Mouse (Mus musculus) kidney, embryonic 15.5 days (tissue): ENCODE measurements around the gene Clpb. TPM values are rescaled to one million over a fixed set of nuclear protein-coding genes. Genes with fewer than 3 reads are reported as not detected.

ENCODE experiments used
- ATAC-seq: fragments of 200-750 bp; cut with Nextera tagmentation; replicated peaks from 2 replicates; pipeline ENCODE4 v1.8.0; 2017; ENCODE audit warnings: moderate TSS enrichment; ENCODE audit not compliant: low FRiP score
- H3K27ac ChIP-seq: fragments of 300-500 bp; sonication (generic); 2 replicates; pipeline ENCODE4 v1.5.1; 2015; ENCODE audit warnings: mild to moderate bottlenecking, inconsistent platforms
- H3K27me3 ChIP-seq: fragments of 300-500 bp; sonication (generic); 2 replicates; pipeline ENCODE4 v1.6.1; 2015; ENCODE audit warnings: inconsistent platforms
- H3K36me3 ChIP-seq: fragments of 300-500 bp; sonication (generic); 2 replicates; pipeline ENCODE4 v1.6.1; 2015; ENCODE audit warnings: inconsistent platforms
- H3K4me1 ChIP-seq: fragments of 300-500 bp; sonication (generic); 2 replicates; pipeline ENCODE4 v1.6.1; 2015; ENCODE audit warnings: inconsistent platforms
- H3K4me2 ChIP-seq: fragments of 300-500 bp; sonication (generic); 2 replicates; pipeline ENCODE4 v1.6.1; 2015; ENCODE audit warnings: moderate library complexity, mild to moderate bottlenecking, inconsistent platforms
- H3K4me3 ChIP-seq: fragments of 300-500 bp; sonication (generic); replicated peaks from 2 replicates; pipeline ENCODE4 v1.5.1; 2015; ENCODE audit warnings: mild to moderate bottlenecking, inconsistent platforms
- H3K9ac ChIP-seq: fragments of 300-500 bp; sonication (generic); 2 replicates; pipeline ENCODE4 v1.6.1; 2015; ENCODE audit warnings: mild to moderate bottlenecking, inconsistent platforms
- H3K9me3 ChIP-seq: fragments of 300-500 bp; sonication (generic); replicated peaks from 2 replicates; pipeline ENCODE4 v1.6.1; 2016; ENCODE audit warnings: inconsistent platforms
- WGBS: fragments of 180-500 bp; shearing (Covaris S2); methylation state at CpG from one replicate; pipeline ENCODE4 v1.1.7; 2015; ENCODE audit warnings: mixed read lengths; 5-methylcytosine and 5-hydroxymethylcytosine counted together
- polyA plus RNA-seq: library from polyadenylated mRNA; unstranded; fragments of >200 nt; fragmentation: Nextera tagmentation; extraction: Ambion mirVana; gene quantifications from 2 replicates; pipeline ENCODE4 v1.2.1, GENCODE M21; 2015

Gene Clpb
- polyA plus RNA-seq, 1 experiment from 2014 or later = 64.7 TPM

DNA sequence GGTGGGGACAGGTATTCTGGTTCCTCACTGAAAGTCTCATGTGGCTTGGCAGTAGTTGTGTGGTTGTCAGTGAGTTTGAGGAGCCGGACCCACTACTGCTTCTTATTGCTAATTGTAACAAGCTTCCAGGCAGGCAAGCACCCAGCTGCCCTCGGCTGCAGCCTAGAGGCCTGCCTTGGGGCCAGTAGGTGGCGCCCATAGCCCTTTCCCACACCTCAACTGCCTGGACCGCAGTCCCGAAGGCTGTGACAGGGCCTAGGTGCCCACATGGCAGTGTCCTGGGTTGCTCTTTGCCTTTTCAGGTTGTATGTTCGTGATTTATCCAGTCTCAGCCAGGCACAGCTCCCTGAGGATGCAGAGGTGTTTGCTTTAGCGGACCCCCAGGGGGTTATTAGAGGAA, 16.2 kb downstream of the Clpb start:
- H3K36me3 ChIP-seq = no peaks in the 10 kb centered on the region
- 18% methylated on average over 7 of the region's 7 CpGs for WGBS
- peaks cover 40% of the 10 kb centered on the region for H3K4me1 ChIP-seq
- no peak overlapping the region for H3K27ac ChIP-seq
- H3K27me3 ChIP-seq = no peaks in the 10 kb centered on the region
- H3K4me3 ChIP-seq = no peak overlapping the region
- H3K9ac ChIP-seq = no peak overlapping the region
- peak; percentile 87 for ATAC-seq
- H3K4me2 ChIP-seq = no peak overlapping the region
- no peaks in the 10 kb centered on the region for H3K9me3 ChIP-seq

DNA sequence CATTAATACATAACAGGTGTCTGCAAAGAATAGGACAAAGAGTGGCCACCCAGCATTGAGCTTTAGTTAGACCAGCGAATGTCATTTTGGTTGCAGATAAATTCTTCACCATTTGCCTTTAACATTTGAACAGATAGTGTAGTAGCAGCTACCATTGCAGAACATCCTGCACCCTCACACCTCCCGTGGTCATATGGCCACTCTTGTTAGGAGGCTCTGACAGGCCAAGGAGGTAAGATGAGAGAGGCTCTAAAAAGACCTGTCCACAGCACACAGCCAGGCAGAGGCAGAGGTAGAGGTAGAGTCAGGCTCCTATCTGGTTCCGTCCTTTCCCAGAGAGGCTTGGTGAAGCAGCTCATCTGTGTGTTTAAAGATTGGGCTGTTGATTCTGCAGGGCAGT, 17.5 kb downstream of the Clpb start:
- Histone ChIP-seq H3K27ac (peak overlapping the region; percentile 76), H3K9ac (no peak overlapping the region), H3K4me3 (no peak overlapping the region), H3K4me2 (no peak overlapping the region), H3K4me1 (peaks cover 37% of the 10 kb centered on the region), H3K9me3 (no peaks in the 10 kb centered on the region), H3K27me3 (no peaks in the 10 kb centered on the region), H3K36me3 (no peaks in the 10 kb centered on the region)
- no peak for ATAC-seq
- 67% methylated on average over 3 of the region's 3 CpGs for WGBS

DNA sequence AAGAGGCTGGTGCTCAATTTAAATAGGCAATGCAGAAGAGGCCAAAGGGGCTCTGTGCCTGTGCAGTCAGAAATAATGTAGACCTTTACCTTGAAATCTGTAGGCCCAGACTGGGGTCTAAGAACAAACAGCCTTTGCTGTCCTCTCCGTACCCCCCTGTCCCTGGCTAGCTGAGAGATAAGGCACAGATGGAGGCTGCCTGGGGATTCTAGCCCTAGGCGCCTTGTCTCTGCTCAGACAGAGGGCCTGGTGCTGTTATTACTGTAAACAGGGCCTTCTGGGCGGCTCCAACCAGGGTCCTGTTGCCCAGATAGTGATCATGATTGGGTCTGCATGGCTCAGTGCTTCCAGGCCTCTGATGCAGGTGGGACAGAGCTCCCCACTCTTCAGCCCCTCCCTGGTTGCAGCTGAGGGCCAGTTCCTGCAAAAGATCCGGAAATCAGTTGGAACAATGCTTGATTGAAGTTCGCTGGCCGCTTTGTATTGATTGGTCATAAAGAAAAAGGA, 18.2 kb downstream of the Clpb start:
- Histone ChIP-seq H3K4me1 (peaks cover 31% of the 10 kb centered on the region), H3K9me3 (no peaks in the 10 kb centered on the region), H3K27me3 (no peaks in the 10 kb centered on the region), H3K4me2 (no peak overlapping the region), H3K36me3 (no peaks in the 10 kb centered on the region), H3K9ac (no peak overlapping the region), H3K4me3 (no peak overlapping the region), H3K27ac (peak overlapping the region; percentile 76)
- ATAC-seq = peak; percentile 66
- WGBS = 45% methylated on average over 6 of the region's 6 CpGs

DNA sequence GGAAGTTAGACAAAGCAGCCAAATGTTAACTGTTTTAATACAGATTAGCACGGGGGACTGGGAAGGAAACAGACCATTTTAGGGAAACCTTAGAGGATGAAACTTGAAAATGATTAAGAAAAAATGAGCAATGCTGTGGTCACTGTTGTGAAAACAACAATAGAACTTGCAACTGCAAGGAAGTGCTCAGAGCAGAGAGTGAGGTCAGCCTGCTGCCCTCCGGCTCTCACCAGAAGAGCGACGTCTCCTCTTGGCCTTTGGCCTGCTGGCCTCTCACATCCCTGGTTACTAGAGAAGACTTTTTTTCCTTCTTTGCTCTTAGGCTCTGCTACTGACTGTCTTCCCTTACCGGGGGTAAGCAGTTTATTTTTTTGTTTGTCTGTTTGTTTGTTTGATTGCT, 19.5 kb downstream of the Clpb start:
- no peak overlapping the region for H3K4me2 ChIP-seq
- ATAC-seq = no peak
- no peaks in the 10 kb centered on the region for H3K9me3 ChIP-seq
- peaks cover 25% of the 10 kb centered on the region for H3K4me1 ChIP-seq
- no peak overlapping the region for H3K4me3 ChIP-seq
- H3K9ac ChIP-seq = no peak overlapping the region
- peaks cover 8% of the 10 kb centered on the region for H3K36me3 ChIP-seq
- no peaks in the 10 kb centered on the region for H3K27me3 ChIP-seq
- WGBS = 37% methylated on average over 5 of the region's 5 CpGs
- H3K27ac ChIP-seq = peak overlapping the region; percentile 76; the same call in 1 of the 2 replicates

DNA sequence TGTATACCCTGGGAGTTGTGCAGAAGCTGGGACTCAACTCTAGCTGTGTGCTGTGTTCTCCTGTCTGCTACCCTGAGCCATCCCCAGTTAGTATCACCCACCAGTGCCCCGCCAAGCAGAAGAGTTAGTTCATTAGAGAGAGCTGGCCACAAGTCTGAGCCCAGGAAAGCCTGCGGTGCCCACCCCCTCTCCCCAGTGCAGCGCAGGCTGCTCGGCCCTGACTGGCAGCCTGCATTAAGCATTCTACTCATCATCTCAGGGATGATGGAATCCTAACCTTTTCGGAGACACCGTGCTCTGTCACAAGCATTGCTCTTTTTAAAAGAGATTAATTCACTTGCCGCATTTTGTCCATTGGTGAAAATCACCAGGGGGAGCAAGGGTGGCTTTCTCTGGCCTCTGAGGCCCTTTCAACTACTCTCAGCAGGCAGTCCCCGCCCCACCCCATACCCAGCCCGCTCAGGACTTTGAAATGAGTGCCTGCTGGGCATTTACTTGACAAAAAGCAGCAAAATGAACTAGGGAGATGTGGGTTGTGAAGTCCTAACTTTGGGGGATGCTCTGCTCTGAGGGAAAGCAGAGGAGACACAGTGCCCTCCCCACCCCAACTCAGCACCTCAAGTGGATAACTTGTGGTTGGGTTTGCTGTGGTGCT, 20.7 kb downstream of the Clpb start:
- Histone ChIP-seq H3K4me3 (no peak overlapping the region), H3K9ac (no peak overlapping the region), H3K27ac (no peak overlapping the region), H3K9me3 (no peaks in the 10 kb centered on the region), H3K27me3 (no peaks in the 10 kb centered on the region), H3K4me1 (peaks cover 25% of the 10 kb centered on the region), H3K36me3 (peaks cover 16% of the 10 kb centered on the region), H3K4me2 (no peak overlapping the region)
- 52% methylated on average over 9 of the region's 9 CpGs for WGBS
- no peak for ATAC-seq

DNA sequence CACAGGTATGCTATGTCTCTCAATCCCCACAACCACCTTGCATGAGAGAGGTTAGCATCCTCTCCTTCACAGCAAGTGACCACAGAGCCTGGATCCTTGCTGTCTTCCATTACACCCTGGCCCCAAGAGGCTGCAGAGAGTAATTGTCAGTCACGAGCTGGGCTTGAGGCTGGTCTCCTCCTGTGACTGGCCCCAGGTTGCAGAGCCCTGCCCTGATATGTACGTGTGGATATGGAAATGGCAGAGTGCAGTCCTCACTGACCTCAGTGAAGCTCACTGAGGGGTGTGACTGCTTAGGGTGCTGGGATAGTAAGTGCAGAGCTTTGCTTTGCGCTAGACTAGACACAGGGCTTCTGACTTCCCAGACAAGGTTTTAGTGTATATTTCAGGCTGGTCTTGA, 21.2 kb downstream of the Clpb start:
- Histone ChIP-seq H3K9me3 (no peaks in the 10 kb centered on the region), H3K27ac (no peak overlapping the region), H3K4me2 (no peak overlapping the region), H3K36me3 (peaks cover 21% of the 10 kb centered on the region), H3K4me1 (peaks cover 25% of the 10 kb centered on the region), H3K27me3 (no peaks in the 10 kb centered on the region), H3K9ac (no peak overlapping the region), H3K4me3 (no peak overlapping the region)
- WGBS = 52% methylated on average over 3 of the region's 3 CpGs
- no peak for ATAC-seq

DNA sequence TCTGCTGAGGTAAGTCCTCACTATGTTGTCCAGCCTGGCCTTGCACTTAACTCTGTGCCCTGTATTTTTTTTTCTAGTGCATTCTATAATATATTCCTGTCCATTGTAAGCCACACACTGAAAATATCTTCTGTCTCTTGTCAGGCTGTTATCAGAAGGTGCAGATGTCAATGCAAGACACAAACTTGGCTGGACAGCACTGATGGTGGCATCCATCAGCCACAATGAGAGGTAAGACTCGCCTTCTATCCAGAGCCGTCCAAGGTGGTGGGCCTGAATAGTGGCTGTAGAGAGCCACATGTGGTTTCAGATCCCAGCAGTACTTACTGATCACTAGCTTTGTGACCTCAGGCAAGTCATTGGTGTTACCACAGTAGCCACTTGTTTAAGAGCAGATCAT, 23.7 kb downstream of the Clpb start:
- Histone ChIP-seq H3K9ac (no peak overlapping the region), H3K4me2 (no peak overlapping the region), H3K27ac (no peak overlapping the region), H3K36me3 (peaks cover 21% of the 10 kb centered on the region), H3K4me1 (peaks cover 8% of the 10 kb centered on the region), H3K9me3 (no peaks in the 10 kb centered on the region), H3K4me3 (no peak overlapping the region), H3K27me3 (no peaks in the 10 kb centered on the region)
- WGBS = 91% methylated on average over 2 of the region's 2 CpGs
- no peak for ATAC-seq

DNA sequence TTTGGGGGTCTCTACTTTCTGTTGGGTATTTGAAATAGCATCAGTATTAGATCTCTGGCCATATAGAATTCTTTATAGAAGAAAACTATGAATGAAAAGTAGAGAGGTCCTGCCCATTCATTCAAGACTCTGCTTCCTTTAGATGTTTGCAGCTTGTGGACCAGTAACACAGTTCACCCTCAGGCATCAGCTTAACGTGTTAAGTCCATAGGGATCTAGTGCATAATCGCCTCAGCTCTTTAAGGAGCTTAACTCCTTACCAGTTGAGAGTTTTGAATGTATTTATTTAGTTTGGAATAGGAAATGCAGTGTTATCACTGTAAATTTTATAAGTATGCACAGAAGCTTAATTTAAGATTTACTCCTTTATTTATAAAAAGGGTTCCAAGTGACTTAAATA, 27.0 kb downstream of the Clpb start:
- no peaks in the 10 kb centered on the region for H3K9me3 ChIP-seq
- H3K27me3 ChIP-seq = no peaks in the 10 kb centered on the region
- no peak overlapping the region for H3K4me2 ChIP-seq
- H3K36me3 ChIP-seq = peaks cover 21% of the 10 kb centered on the region
- no peak overlapping the region for H3K4me3 ChIP-seq
- H3K27ac ChIP-seq = no peak overlapping the region
- 70% methylated on average over 2 of the region's 2 CpGs for WGBS
- no peak overlapping the region for H3K9ac ChIP-seq
- no peak for ATAC-seq
- peaks cover 6% of the 10 kb centered on the region; the same call in 1 of the 2 replicates for H3K4me1 ChIP-seq

DNA sequence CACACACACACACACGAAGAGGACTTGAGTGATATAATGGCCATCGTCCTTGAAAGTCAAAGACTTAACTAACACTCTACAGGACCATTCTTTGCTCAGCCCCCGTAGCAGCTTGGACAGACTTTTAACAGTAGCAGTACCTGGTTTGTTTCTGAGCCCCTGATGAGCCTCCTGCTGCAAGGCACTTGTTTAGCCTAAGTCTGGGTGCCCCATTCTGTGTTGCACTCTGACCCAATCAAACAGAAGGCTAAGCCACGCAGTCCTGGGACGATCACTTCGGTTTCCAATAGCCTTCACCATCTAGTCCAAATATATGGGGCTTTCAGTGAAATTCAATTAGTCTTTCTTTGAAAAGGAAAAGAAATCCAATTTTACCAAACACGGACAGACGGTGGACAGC, 28.4 kb downstream of the Clpb start:
- 74% methylated on average over 8 of the region's 8 CpGs for WGBS
- ATAC-seq = no peak
- peak overlapping the region; percentile 19; the same call in 1 of the 2 replicates for H3K27ac ChIP-seq
- H3K4me3 ChIP-seq = no peak overlapping the region
- no peak overlapping the region for H3K4me2 ChIP-seq
- H3K4me1 ChIP-seq = peaks cover 6% of the 10 kb centered on the region; the same call in 1 of the 2 replicates
- no peak overlapping the region for H3K9ac ChIP-seq
- peaks cover 21% of the 10 kb centered on the region for H3K36me3 ChIP-seq
- no peaks in the 10 kb centered on the region for H3K27me3 ChIP-seq
- H3K9me3 ChIP-seq = no peaks in the 10 kb centered on the region

DNA sequence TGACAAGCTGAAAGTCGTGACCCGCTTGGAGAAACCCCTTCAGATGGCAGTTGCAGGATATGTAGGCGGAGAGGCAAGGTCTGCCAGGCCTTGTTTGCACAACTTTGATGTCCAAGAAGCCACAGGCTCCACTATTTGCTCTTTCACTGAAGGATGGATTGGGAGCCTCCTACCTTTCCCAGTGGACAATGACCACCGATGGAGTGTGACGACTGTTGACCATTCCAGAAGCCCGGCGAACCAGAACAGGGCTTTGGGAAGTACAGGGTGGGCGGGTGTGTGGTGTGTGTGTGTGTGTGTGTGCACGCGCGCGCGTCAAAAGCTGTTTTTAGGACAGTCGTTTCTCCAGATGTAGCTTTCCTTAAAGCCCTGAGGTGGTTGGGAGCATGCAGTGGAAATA, 29.0 kb downstream of the Clpb start:
- no peak overlapping the region for H3K9ac ChIP-seq
- no peak overlapping the region for H3K4me2 ChIP-seq
- WGBS = 45% methylated on average over 14 of the region's 14 CpGs

DNA sequence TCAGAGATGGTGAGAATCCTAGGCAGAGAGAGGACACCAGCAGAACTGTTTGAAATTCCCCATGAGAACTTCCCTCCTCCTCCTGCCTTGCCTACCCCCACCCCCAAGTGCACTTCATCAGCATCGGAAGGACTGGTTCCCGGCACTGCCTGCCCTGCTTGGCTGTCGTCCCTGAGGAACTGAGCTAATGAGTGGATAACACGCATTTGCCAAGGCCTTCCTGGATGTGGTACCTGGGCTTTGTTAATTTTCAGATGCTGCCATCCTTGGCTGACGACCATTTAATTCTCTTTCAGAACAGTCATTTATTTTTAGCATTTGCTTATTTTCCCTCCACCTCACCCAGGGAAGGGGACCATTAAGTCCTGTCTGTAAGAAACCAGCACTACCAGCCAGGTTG, 32.0 kb downstream of the Clpb start:
- H3K9me3 ChIP-seq = no peaks in the 10 kb centered on the region
- no peaks in the 10 kb centered on the region for H3K36me3 ChIP-seq
- ATAC-seq = no peak
- no peak overlapping the region for H3K27ac ChIP-seq
- no peak overlapping the region for H3K4me2 ChIP-seq
- H3K4me3 ChIP-seq = no peak overlapping the region
- no peak overlapping the region for H3K9ac ChIP-seq
- H3K27me3 ChIP-seq = no peaks in the 10 kb centered on the region
- H3K4me1 ChIP-seq = peaks cover 9% of the 10 kb centered on the region; the same call in 1 of the 2 replicates
- WGBS = 63% methylated on average over 5 of the region's 5 CpGs

More for the DNA sequence above, 29.0 kb downstream of the Clpb start:
- peaks cover 6% of the 10 kb centered on the region; the same call in 1 of the 2 replicates for H3K4me1 ChIP-seq
- no peaks in the 10 kb centered on the region for H3K27me3 ChIP-seq
- no peak overlapping the region for H3K4me3 ChIP-seq
- H3K36me3 ChIP-seq = peaks cover 17% of the 10 kb centered on the region
- no peak overlapping the region for H3K27ac ChIP-seq
- ATAC-seq = peak; percentile 95
- no peaks in the 10 kb centered on the region for H3K9me3 ChIP-seq

DNA sequence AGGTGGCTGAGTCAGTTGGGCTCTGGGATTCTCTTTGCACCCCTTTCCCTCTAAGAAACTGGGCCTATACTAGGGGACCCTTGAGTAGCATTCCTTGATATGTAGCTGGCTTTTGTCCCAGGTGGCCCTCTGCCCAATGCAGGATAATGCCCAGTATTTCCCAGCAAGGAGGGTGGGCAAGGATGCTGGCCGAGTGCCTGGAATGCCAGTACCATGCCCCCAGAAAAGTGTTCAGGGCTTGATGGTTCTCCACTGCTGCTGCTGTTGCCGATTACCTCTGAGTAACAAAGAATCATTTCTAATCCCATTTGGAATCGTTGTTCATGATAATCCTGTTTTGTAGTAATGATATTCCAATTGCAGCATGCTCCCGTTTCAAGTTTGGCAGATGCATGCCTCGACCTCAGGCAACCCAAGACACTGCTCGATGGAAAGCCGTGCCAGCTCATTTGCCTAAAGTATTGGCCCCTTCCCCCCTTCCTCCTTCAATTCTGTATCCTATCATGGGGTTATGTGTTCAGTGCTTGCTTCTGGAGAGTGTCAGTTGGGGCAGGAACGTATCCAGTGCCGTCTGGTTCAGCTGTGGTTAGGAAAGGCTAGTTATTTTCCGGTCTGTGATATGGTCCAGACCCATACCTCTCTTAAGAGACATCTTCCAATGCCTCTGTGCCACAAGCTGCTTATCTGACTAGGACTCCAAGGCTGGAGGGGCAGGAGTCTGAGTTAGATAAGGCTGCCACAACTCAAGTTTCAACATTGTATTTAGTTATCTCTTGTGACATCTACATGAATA, 33.7 kb downstream of the Clpb start:
- no peak overlapping the region for H3K27ac ChIP-seq
- H3K9me3 ChIP-seq = no peaks in the 10 kb centered on the region
- H3K36me3 ChIP-seq = no peaks in the 10 kb centered on the region
- no peak overlapping the region for H3K4me2 ChIP-seq
- peaks cover 12% of the 10 kb centered on the region; the same call in 1 of the 2 replicates for H3K4me1 ChIP-seq
- no peak overlapping the region for H3K9ac ChIP-seq
- no peaks in the 10 kb centered on the region for H3K27me3 ChIP-seq
- 80% methylated on average over 10 of the region's 10 CpGs for WGBS
- ATAC-seq = no peak
- no peak overlapping the region for H3K4me3 ChIP-seq
